Mouse (Mus musculus) olfactory bulb, adult 2 months (tissue): ENCODE results near the gene Cobll1. TPM values are rescaled to one million over a fixed set of nuclear protein-coding genes. Genes with fewer than 3 reads are reported as not detected.

Experiments used
- H3K27ac ChIP-seq: fragments of 200-500 bp; 2 replicates; pipeline ENCODE4 v1.5.1; 2012; ENCODE audit warnings: low read depth, low read length; ENCODE audit not compliant: insufficient read depth
- H3K4me1 ChIP-seq: fragments of 200-500 bp; 2 replicates; pipeline ENCODE4 v1.6.1; 2012; ENCODE audit warnings: low read length; ENCODE audit not compliant: control insufficient read depth, insufficient read depth
- H3K4me3 ChIP-seq: fragments of 200-500 bp; 2 replicates; pipeline ENCODE4 v1.5.1; 2012; ENCODE audit warnings: mild to moderate bottlenecking, low read depth, low read length, moderate library complexity; ENCODE audit not compliant: insufficient read depth
- CTCF ChIP-seq: fragments of 200-500 bp; IDR thresholded peaks from 2 replicates; pipeline ENCODE4 v1.5.1; 2012; ENCODE audit warnings: low read depth, mild to moderate bottlenecking, low read length, moderate library complexity; ENCODE audit not compliant: insufficient read depth
- POLR2A ChIP-seq: fragments of 200-500 bp; IDR thresholded peaks from 2 replicates; pipeline ENCODE4 v1.6.1; 2012; ENCODE audit warnings: mild to moderate bottlenecking, low read depth, low read length, moderate library complexity; ENCODE audit not compliant: insufficient read depth
- WGBS: fragments of 180-500 bp; shearing (Covaris S2); methylation state at CpG from one replicate; pipeline ENCODE4 v1.1.7; 2018; 5-methylcytosine and 5-hydroxymethylcytosine counted together
- polyA plus RNA-seq: library from polyadenylated mRNA; stranded (reverse); fragments of >200 nt; gene quantifications from 2 replicates; pipeline ENCODE4 v1.2.4, GENCODE M21; 2012; ENCODE audit warnings: low replicate concordance; ENCODE audit not compliant: missing spikeins, insufficient read depth, insufficient read length

Gene Cobll1
- polyA plus RNA-seq, 1 experiment: not detected

GRCm38 (mm10) chr2:65171516-65171915 is 67.7 kb downstream of the Cobll1 start:
- WGBS: 25% methylated on average over 1 of the region's 1 CpGs
- Histone ChIP-seq H3K4me1 (no peaks in the 10 kb centered on the region), H3K4me3 (no peak overlapping the region), H3K27ac (no peak overlapping the region)
- TF ChIP-seq CTCF (no peak), POLR2A (no peak)

- H3K27ac ChIP-seq: no peak overlapping the region
- H3K4me3 ChIP-seq: no peak overlapping the region
- 54% methylated on average over 18 of the region's 18 CpGs for WGBS
- no peaks in the 10 kb centered on the region for H3K4me1 ChIP-seq
- no peak for TF ChIP-seq CTCF
- TF ChIP-seq POLR2A: no peak
Measured at GRCm38 (mm10) chr2:65170693-65171456, 68.3 kb downstream of the Cobll1 start.

- Histone ChIP-seq H3K4me1 (no peaks in the 10 kb centered on the region), H3K27ac (no peak overlapping the region), H3K4me3 (no peak overlapping the region)
- WGBS: 94% methylated on average over 5 of the region's 5 CpGs
- no peak for TF ChIP-seq POLR2A
- TF ChIP-seq CTCF: no peak
Measured at GRCm38 (mm10) chr2:65170256-65170655, 68.9 kb downstream of the Cobll1 start.

GRCm38 (mm10) chr2:65163990-65164389 is 75.2 kb downstream of the Cobll1 start:
- no peak for TF ChIP-seq CTCF
- no peak for TF ChIP-seq POLR2A
- no peak overlapping the region for H3K4me3 ChIP-seq
- no peak overlapping the region for H3K27ac ChIP-seq
- no peaks in the 10 kb centered on the region for H3K4me1 ChIP-seq
- 80% methylated on average over 4 of the region's 4 CpGs for WGBS

DNA sequence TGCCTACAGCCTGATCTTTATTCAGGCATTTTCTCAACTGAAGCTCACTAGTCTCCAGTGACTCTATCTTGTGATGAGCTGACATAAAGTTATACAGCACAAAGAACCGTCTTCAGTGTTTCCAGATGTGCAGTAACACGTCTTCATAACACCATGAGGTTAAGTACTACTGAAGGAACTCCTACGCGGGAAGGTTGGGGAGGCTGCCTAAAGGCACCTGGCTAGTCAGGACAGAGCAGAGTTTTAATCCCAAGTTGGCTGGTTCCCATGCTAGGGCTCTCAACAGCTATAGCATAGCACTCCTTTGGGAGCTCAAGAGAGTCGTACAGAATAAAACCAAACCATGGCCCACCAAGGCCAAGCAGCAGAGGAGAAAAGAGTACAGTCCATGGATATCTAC is 76.6 kb downstream of the Cobll1 start:
- 93% methylated on average over 5 of the region's 5 CpGs for WGBS
- H3K4me1 ChIP-seq: no peaks in the 10 kb centered on the region
- no peak for TF ChIP-seq CTCF
- TF ChIP-seq POLR2A: no peak
- H3K27ac ChIP-seq: no peak overlapping the region
- H3K4me3 ChIP-seq: no peak overlapping the region

DNA sequence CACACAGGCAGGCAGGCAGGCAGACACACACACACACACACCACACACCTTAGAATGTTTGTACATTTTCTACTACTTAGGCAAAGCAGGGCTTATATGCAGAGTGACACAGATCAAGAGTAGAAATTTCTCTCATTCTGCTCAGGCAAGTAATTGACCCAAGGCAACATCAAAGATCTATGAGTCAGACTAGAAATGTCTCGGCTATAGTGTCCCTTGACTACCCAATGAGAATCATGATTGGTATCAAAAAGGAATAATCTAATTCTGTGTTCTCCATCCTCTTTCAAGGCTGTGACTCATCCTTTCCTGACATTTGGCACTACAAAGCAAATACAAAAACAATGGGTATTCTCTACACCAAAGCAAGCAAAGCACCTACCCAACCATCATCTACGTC is 77.5 kb downstream of the Cobll1 start:
- H3K4me3 ChIP-seq: no peak overlapping the region
- H3K27ac ChIP-seq: no peak overlapping the region
- TF ChIP-seq POLR2A (no peak), CTCF (no peak)
- WGBS: 54% methylated on average over 2 of the region's 2 CpGs
- H3K4me1 ChIP-seq: no peaks in the 10 kb centered on the region

- Histone ChIP-seq H3K27ac (no peak overlapping the region), H3K4me3 (no peak overlapping the region), H3K4me1 (no peaks in the 10 kb centered on the region)
- TF ChIP-seq CTCF (no peak), POLR2A (no peak)
- WGBS: 90% methylated on average over 5 of the region's 5 CpGs
Measured at GRCm38 (mm10) chr2:65157981-65158651, 81.1 kb downstream of the Cobll1 start.

- no peak overlapping the region for H3K27ac ChIP-seq
- no peak overlapping the region for H3K4me3 ChIP-seq
- TF ChIP-seq POLR2A (no peak), CTCF (no peak)
- H3K4me1 ChIP-seq: no peaks in the 10 kb centered on the region
- 81% methylated on average over 2 of the region's 2 CpGs for WGBS
Measured at GRCm38 (mm10) chr2:65157325-65157724, 81.9 kb downstream of the Cobll1 start.

GRCm38 (mm10) chr2:65148928-65149327 is 90.3 kb downstream of the Cobll1 start:
- Histone ChIP-seq H3K27ac (no peak overlapping the region), H3K4me1 (no peaks in the 10 kb centered on the region), H3K4me3 (no peak overlapping the region)
- WGBS: 93% methylated on average over 6 of the region's 6 CpGs
- TF ChIP-seq POLR2A (no peak), CTCF (no peak)

DNA sequence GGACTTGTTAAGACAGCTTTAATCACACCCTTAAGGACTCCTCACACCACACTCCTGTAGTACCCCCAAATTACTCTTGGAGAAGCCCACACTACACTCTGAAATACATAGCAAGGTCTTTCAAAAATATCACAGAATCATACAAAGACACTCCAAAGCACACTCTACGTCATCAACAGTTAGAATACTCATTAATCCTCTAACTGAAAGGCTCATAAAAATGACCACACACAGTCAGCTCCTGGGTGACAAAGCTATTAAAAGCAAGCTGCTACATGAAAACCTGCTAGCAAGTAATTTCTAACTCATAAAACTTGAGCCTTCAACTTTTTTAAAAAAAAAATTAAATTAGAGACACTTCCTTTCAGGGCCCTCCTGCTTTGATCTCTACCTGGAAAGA is 91.8 kb downstream of the Cobll1 start:
- Histone ChIP-seq H3K27ac (no peak overlapping the region), H3K4me3 (no peak overlapping the region), H3K4me1 (no peaks in the 10 kb centered on the region)
- TF ChIP-seq CTCF (no peak), POLR2A (no peak)
- 87% methylated on average over 1 of the region's 1 CpGs for WGBS
